Mouse (Mus musculus): Measurements from ENCODE around the gene 2310061I04Rik. TPM values are rescaled to one million over a fixed set of nuclear protein-coding genes. Genes with fewer than 3 reads are reported as not detected.

Gene 2310061I04Rik
- total and polyA plus RNA-seq, 3 experiments = 11.4 to 106 TPM; not detected in 1

GRCm38 (mm10) chr17:35861198-35861857 is 35.9 kb downstream of the 2310061I04Rik start, which contains the start of gene Nrm (continued):
- TF ChIP-seq RCOR1 (IDR thresholded peaks at IDR 0.05; ENCODE audit: low read depth, low read length) (peak; percentile 89), GATA1 (IDR thresholded peaks at IDR 0.05; ENCODE audit: low read depth, low read length) (peak; percentile 81), POLR2A (IDR thresholded peaks at IDR 0.05; ENCODE audit: control insufficient read depth in 1 of 2, insufficient read depth in 1 of 2, low read depth in 1 of 2, low read length in 2 of 2, poor library complexity in 1 of 2) (peak; percentile 53 to 69; a peak in 2 of 4 replicates), GABPA (IDR thresholded peaks at IDR 0.05; ENCODE audit: low read depth, low read length) (no peak), HCFC1 (IDR thresholded peaks at IDR 0.05; ENCODE audit: low read depth, low read length) (peak; percentile 38; the same call in 1 of the 2 replicates), KAT2A (conservative IDR thresholded peaks at IDR 0.05; ENCODE audit: low read depth, low read length) (no peak), UBTF (IDR thresholded peaks at IDR 0.05; ENCODE audit: borderline replicate concordance, insufficient read depth, low read depth, low read length) (no peak), ZMIZ1 (IDR thresholded peaks at IDR 0.05; ENCODE audit: low read depth, low read length) (no peak)

- H3K9me3 ChIP-seq (replicated peaks; ENCODE audit: insufficient read depth, low read length) = no peaks in the 10 kb centered on the region
- peaks cover 3 to 25% of the 10 kb centered on the region in 2 experiments; a peak in 3 of 4 replicates for H3K4me1 ChIP-seq (ENCODE audit: control insufficient read depth in 1 of 2, insufficient read depth in 2 of 2, low read length in 2 of 2)
- DNase-seq (ENCODE audit: low read depth, low spot score) = no peak
- no peaks in the 10 kb centered on the region for H3K27me3 ChIP-seq (ENCODE audit: control insufficient read depth in 1 of 2, insufficient read depth in 2 of 2, low read length in 2 of 2)
- H3K27ac ChIP-seq (ENCODE audit: control insufficient read depth, low read depth, low read length) = peak overlapping the region; percentile 10; the same call in 1 of the 2 replicates
- no peak for TF ChIP-seq CHD2 (IDR thresholded peaks at IDR 0.05; ENCODE audit: low read length)
- 0 out of 2 replicates have a peak, but pooled peaks have one; percentile 10 for TF ChIP-seq ETS1 (IDR thresholded peaks at IDR 0.05; ENCODE audit: low read depth, low read length)
- 0 out of 2 replicates have a peak, but pooled peaks have one; percentile 20 for TF ChIP-seq UBTF (IDR thresholded peaks at IDR 0.05; ENCODE audit: borderline replicate concordance, insufficient read depth, low read depth, low read length)
- TF ChIP-seq MXI1 (IDR thresholded peaks at IDR 0.05; ENCODE audit: low read depth, low read length) = no peak
- no peak; the same call in 1 of the 2 replicates for TF ChIP-seq SIN3A (IDR thresholded peaks at IDR 0.05; ENCODE audit: low read length)
- no peak for TF ChIP-seq TCF12 (IDR thresholded peaks at IDR 0.05; ENCODE audit: low read depth, low read length)
- TF ChIP-seq MEF2A (IDR thresholded peaks at IDR 0.05; ENCODE audit: extremely low read depth, insufficient replicate concordance, low read depth, low read length, poor library complexity, severe bottlenecking) = no peak
- no peaks in the 10 kb centered on the region; the same call in 1 of the 2 replicates for H3K79me2 ChIP-seq (ENCODE audit: control insufficient read depth, insufficient read depth, low read length, poor library complexity)
- H3K4me3 ChIP-seq (ENCODE audit: control insufficient read depth in 1 of 2, insufficient read depth in 1 of 2, low read depth in 2 of 2, low read length in 2 of 2) = peak overlapping the region; percentile 33 to 60
- peaks cover 3 to 17% of the 10 kb centered on the region in 2 experiments; a peak in 3 of 4 replicates for H3K36me3 ChIP-seq (ENCODE audit: control insufficient read depth in 1 of 2, insufficient read depth in 2 of 2, low read length in 2 of 2)
- H3K9ac ChIP-seq (ENCODE audit: control insufficient read depth, low read depth, low read length, poor library complexity, severe bottlenecking) = peak overlapping the region; percentile 78
Observed at GRCm38 (mm10) chr17:35860831-35861197, 36.4 kb downstream of the 2310061I04Rik start.

DNA sequence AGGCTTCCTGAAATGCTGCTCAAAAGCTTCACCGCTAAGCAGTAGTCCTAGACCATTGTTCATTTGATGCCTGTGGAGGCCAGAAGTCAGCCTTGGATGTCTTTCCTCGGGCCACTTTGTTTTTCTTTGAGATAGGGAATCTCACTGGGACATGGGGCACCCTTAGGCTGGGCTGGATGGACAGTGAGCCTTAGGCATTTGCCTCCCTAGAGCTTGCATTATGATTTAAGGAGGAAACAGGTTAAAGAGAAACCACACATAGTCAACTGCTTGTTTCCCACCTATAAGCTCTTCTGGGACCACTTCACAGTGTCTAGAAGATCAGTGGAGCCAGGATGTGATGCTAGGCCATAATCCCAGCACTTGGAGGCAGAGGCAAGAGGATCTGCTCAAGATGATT is 37.4 kb downstream of the 2310061I04Rik start:
- no peaks in the 10 kb centered on the region for H3K27me3 ChIP-seq (ENCODE audit: control insufficient read depth in 1 of 2, insufficient read depth in 2 of 2, low read length in 2 of 2)
- peaks cover 3 to 22% of the 10 kb centered on the region in 2 experiments; a peak in 3 of 4 replicates for H3K4me1 ChIP-seq (ENCODE audit: control insufficient read depth in 1 of 2, insufficient read depth in 2 of 2, low read length in 2 of 2)
- TF ChIP-seq POLR2AphosphoS2 (IDR thresholded peaks at IDR 0.05; ENCODE audit: low read length) (0 out of 2 replicates have a peak, but pooled peaks have one; percentile 15), EP300 (IDR thresholded peaks at IDR 0.05; ENCODE audit: low read depth in 1 of 2, low read length in 2 of 2) (no peak)
- H3K36me3 ChIP-seq (ENCODE audit: control insufficient read depth in 1 of 2, insufficient read depth in 2 of 2, low read length in 2 of 2) = peaks cover 3 to 14% of the 10 kb centered on the region in 2 experiments; a peak in 3 of 4 replicates
- no peak overlapping the region for H3K4me3 ChIP-seq (ENCODE audit: control insufficient read depth in 1 of 2, insufficient read depth in 1 of 2, low read depth in 2 of 2, low read length in 2 of 2)
- no peaks in the 10 kb centered on the region; the same call in 1 of the 2 replicates for H3K79me2 ChIP-seq (ENCODE audit: control insufficient read depth, insufficient read depth, low read length, poor library complexity)
- DNase-seq (ENCODE audit: low read depth, low spot score) = no peak
- H3K9ac ChIP-seq (ENCODE audit: control insufficient read depth, low read depth, low read length, poor library complexity, severe bottlenecking) = no peak overlapping the region
- no peaks in the 10 kb centered on the region for H3K9me3 ChIP-seq (replicated peaks; ENCODE audit: insufficient read depth, low read length)
- H3K27ac ChIP-seq (ENCODE audit: control insufficient read depth, low read depth, low read length) = no peak overlapping the region

Data from MEL (cell line).